ENCODE assay signal across 8 mouse cellular contexts in the genomic region with DNA sequence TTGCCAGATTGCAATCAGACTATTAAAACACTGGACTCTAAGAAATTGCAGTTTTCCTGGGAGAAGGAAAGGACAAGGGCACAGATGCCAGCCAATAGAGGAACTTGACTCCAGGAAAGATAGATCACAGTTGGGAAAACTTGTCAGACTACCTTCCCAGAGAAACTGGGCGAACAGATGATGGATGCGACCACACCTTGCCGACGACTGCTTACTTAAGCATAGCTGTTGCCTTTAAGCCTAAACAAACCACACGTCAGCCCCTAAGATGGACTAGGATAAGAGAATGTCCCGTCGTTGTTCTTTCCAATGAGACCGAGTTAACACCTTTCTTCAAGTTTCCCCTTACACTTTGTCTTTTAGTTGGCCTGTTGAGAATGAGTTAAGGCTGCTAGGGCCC. TPM values are rescaled to one million over a fixed set of nuclear protein-coding genes. Genes with fewer than 3 reads are reported as not detected.
DNase-seq lines count a peak whose midpoint lies in the region; ATAC-seq and TF ChIP-seq lines count a peak whose summit lies in the region.

No protein-coding gene starts in this region.

- WGBS in limb, embryonic 11.5 days, result 54% methylated on average over 8 of the region's 8 CpGs
- whole genome bisulfite sequencing in olfactory bulb, adult 2 months, result 56% methylated on average over 8 of the region's 8 CpGs

- TF ChIP-seq POLR2A in testis, adult 2 months (IDR thresholded peaks at IDR 0.05; ENCODE audit: control insufficient read depth, low read depth, low read length), result no peak
- TF ChIP-seq POLR2A in olfactory bulb, adult 2 months (IDR thresholded peaks at IDR 0.05; ENCODE audit: insufficient read depth, low read depth, low read length), result no peak

- no peaks in the 10 kb centered on the region for H3K27me3 ChIP-seq in testis, adult 2 months (ENCODE audit: control insufficient read depth, insufficient read depth, low read length)
- H3K27me3 ChIP-seq in limb, embryonic 11.5 days (ENCODE audit: control insufficient read depth, insufficient read depth, low read length), result no peaks in the 10 kb centered on the region

- intact Hi-C loops in gastrocnemius, postnatal 14 days (cut with DNase I; ENCODE audit: low total_unique reads), result loop anchor here (10.0 kb wide), 1 partner anchor 70 kb away; no protein-coding TSS in a partner anchor

- H3K27ac ChIP-seq in testis, adult 2 months (ENCODE audit: control insufficient read depth, insufficient read depth, low read depth, low read length), result peak overlapping the region; percentile 78
- no peak overlapping the region for H3K27ac ChIP-seq in limb, embryonic 11.5 days (replicated peaks; ENCODE audit: low read depth, low read length)
- H3K27ac ChIP-seq in olfactory bulb, adult 2 months (ENCODE audit: insufficient read depth, low read depth, low read length), result peak overlapping the region; percentile 76

- DNase-seq in adrenal gland, postnatal 10 days, result peak; percentile 15
- DNase-seq in adrenal gland, postnatal 14 days, result no peak
- no peak for DNase-seq in testis, postnatal 14 days (ENCODE audit: low spot score)
- no peak for DNase-seq in limb, embryonic 11.5 days (ENCODE audit: low spot score)
- no peak for DNase-seq in gastrocnemius, postnatal 14 days
- no peak for DNase-seq in ovary, postnatal 10 days (ENCODE audit: low spot score)

- H3K36me3 ChIP-seq in testis, adult 2 months (ENCODE audit: control insufficient read depth, insufficient read depth, low read length), result peaks cover 3% of the 10 kb centered on the region; the same call in 1 of the 2 replicates
- peaks cover 7% of the 10 kb centered on the region; the same call in 1 of the 2 replicates for H3K36me3 ChIP-seq in limb, embryonic 11.5 days (ENCODE audit: control insufficient read depth, insufficient read depth, low read length)

- no peak; the same call in 1 of the 2 replicates for ATAC-seq in limb, embryonic 11.5 days (ENCODE audit: insufficient number of reproducible peaks, low FRiP score, low TSS enrichment, low read depth)

- peak overlapping the region; percentile 87 for H3K4me2 ChIP-seq in limb, embryonic 11.5 days (ENCODE audit: low read depth, severe bottlenecking)

- TF ChIP-seq CTCF in testis, adult 2 months (IDR thresholded peaks at IDR 0.05; ENCODE audit: control insufficient read depth, insufficient read depth, insufficient replicate concordance, low read depth, low read length), result no peak
- TF ChIP-seq CTCF in olfactory bulb, adult 2 months (IDR thresholded peaks at IDR 0.05; ENCODE audit: insufficient read depth, low read depth, low read length), result no peak

- no peaks in the 10 kb centered on the region for H3K9me3 ChIP-seq in limb, embryonic 11.5 days (ENCODE audit: control insufficient read depth, low read length)

- H3K4me3 ChIP-seq in testis, adult 2 months (ENCODE audit: control insufficient read depth, low read depth, low read length), result peak overlapping the region; percentile 87
- H3K4me3 ChIP-seq in limb, embryonic 11.5 days (ENCODE audit: low read depth, low read length), result peak overlapping the region; percentile 98
- H3K4me3 ChIP-seq in olfactory bulb, adult 2 months (ENCODE audit: insufficient read depth, low read depth, low read length), result peak overlapping the region; percentile 82

- H3K9ac ChIP-seq in limb, embryonic 11.5 days (ENCODE audit: low read length), result peak overlapping the region; percentile 36

- H3K4me1 ChIP-seq in testis, adult 2 months (ENCODE audit: control insufficient read depth, insufficient read depth, low read length), result peaks cover 8% of the 10 kb centered on the region
- H3K4me1 ChIP-seq in limb, embryonic 11.5 days (ENCODE audit: control insufficient read depth, insufficient read depth, low read length), result peaks cover 8% of the 10 kb centered on the region
- H3K4me1 ChIP-seq in olfactory bulb, adult 2 months (ENCODE audit: control insufficient read depth, insufficient read depth, low read length), result peaks cover 8% of the 10 kb centered on the region

RNA-seq across cellular contexts. Expression of gene Dcaf12, which starts 0.5 kb away (rescaled TPM):
- 10 to 100 TPM; 47.2 to 51.8 TPM for total RNA-seq in adrenal gland, postnatal 10 days (2021)
- total RNA-seq in adrenal gland, postnatal 14 days (2021), result 53.7 and 57.3 TPM in 2 replicates
- 71.2 and 84.7 TPM in 2 replicates for polyA plus RNA-seq in testis, adult 2 months (2012; rRNA removed)
- polyA plus RNA-seq in limb, embryonic 11.5 days (2014; fragmentation: Nextera tagmentation; extraction: Ambion mirVana), result 46.4 and 47.2 TPM in 2 replicates
- not detected in 2 replicates for polyA plus RNA-seq in olfactory bulb, adult 2 months (2012; ENCODE audit: insufficient read depth, insufficient read length, low replicate concordance, missing spikeins)
- 10 to 100 TPM; 26.7 to 27.8 TPM for total RNA-seq in gastrocnemius, postnatal 14 days (2021)

RNA-seq across cellular contexts. Expression of gene Ubap1, which starts 33.6 kb away (rescaled TPM):
- 10 to 100 TPM; 40.7 to 50.5 TPM for total RNA-seq in adrenal gland, postnatal 10 days (2021)
- 38.5 and 52.1 TPM in 2 replicates for total RNA-seq in adrenal gland, postnatal 14 days (2021)
- 44.2 and 47.8 TPM in 2 replicates for polyA plus RNA-seq in testis, adult 2 months (2012; rRNA removed)
- 56.7 and 62.2 TPM in 2 replicates for polyA plus RNA-seq in limb, embryonic 11.5 days (2014; fragmentation: Nextera tagmentation; extraction: Ambion mirVana)
- polyA plus RNA-seq in olfactory bulb, adult 2 months (2012; ENCODE audit: insufficient read depth, insufficient read length, low replicate concordance, missing spikeins), result not detected in 2 replicates
- total RNA-seq in gastrocnemius, postnatal 14 days (2021), result 10 to 100 TPM; 40.0 to 49.2 TPM

RNA-seq across cellular contexts. Expression of gene Ubap2, which starts 40.2 kb away (rescaled TPM):
- total RNA-seq in adrenal gland, postnatal 10 days (2021), result 10 to 100 TPM; 39.0 to 46.7 TPM
- total RNA-seq in adrenal gland, postnatal 14 days (2021), result 42.1 and 44.8 TPM in 2 replicates
- 201 and 203 TPM in 2 replicates for polyA plus RNA-seq in testis, adult 2 months (2012; rRNA removed)
- polyA plus RNA-seq in limb, embryonic 11.5 days (2014; fragmentation: Nextera tagmentation; extraction: Ambion mirVana), result 77.1 and 83.9 TPM in 2 replicates
- 69.5 TPM in 1 of 2 replicates, not detected in the other for polyA plus RNA-seq in olfactory bulb, adult 2 months (2012; ENCODE audit: insufficient read depth, insufficient read length, low replicate concordance, missing spikeins)
- 10 to 100 TPM; 98.2 to 99.2 TPM for total RNA-seq in gastrocnemius, postnatal 14 days (2021)
